Comparison of ENCODE assay signal across 27 mouse cellular contexts in genomic region chr17:5823032-5823431, GRCm38 (mm10). TPM values are rescaled to one million over a fixed set of nuclear protein-coding genes. Genes with fewer than 3 reads are reported as not detected.
DNase-seq lines count a peak whose midpoint lies in the region; ATAC-seq lines count a peak whose summit lies in the region.
"Had no signal": no experiment of that assay in that cellular context is flagged by ENCODE, and none has a peak within 500 bp of the region (broad histone marks: within the 10 kb centered on the region; RNA-seq: fewer than 3 reads in every experiment).

No protein-coding gene starts in this region.

- H3K27me3 ChIP-seq in kidney, embryonic 15.5 days, result no peaks in the 10 kb centered on the region
- H3K27me3 ChIP-seq in midbrain, embryonic 10.5 days (ENCODE audit: low read depth, poor library complexity, severe bottlenecking), result no peaks in the 10 kb centered on the region
- H3K27me3 ChIP-seq in midbrain, embryonic 14.5 days (ENCODE audit: control insufficient read depth, insufficient read depth, low read length), result no peaks in the 10 kb centered on the region
- H3K27me3 ChIP-seq: CH12.LX; forebrain, embryonic 13.5 days; heart, embryonic 12.5 days; limb, embryonic 12.5 days; lung, embryonic 15.5 days; megakaryocyte, embryonic 14.5 days; midbrain, embryonic 15.5 days had no signal

- ATAC-seq in kidney, embryonic 15.5 days (replicated peaks; ENCODE audit: low FRiP score), result no peak
- ATAC-seq in midbrain, embryonic 14.5 days (ENCODE audit: low FRiP score, low TSS enrichment), result no peak
- peak; percentile 39 for ATAC-seq in megakaryocyte progenitor cell, adult 5-6 weeks (replicated peaks; ENCODE audit: poor library complexity)
- ATAC-seq: forebrain, embryonic 13.5 days; intestine, postnatal 0 days; midbrain, embryonic 15.5 days had no signal

- H3K9ac ChIP-seq in kidney, embryonic 15.5 days, result no peak overlapping the region
- H3K9ac ChIP-seq in midbrain, embryonic 14.5 days (replicated peaks; ENCODE audit: low read length), result no peak overlapping the region
- H3K9ac ChIP-seq: forebrain, embryonic 13.5 days; heart, embryonic 12.5 days; hindbrain, embryonic 14.5 days; limb, embryonic 12.5 days; liver, embryonic 14.5 days; lung, embryonic 15.5 days; midbrain, embryonic 15.5 days had no signal

- WGBS in kidney, embryonic 15.5 days, result 86% methylated on average over 11 of the region's 11 CpGs
- WGBS in midbrain, embryonic 10.5 days, result 91% methylated on average over 11 of the region's 11 CpGs
- WGBS in midbrain, embryonic 14.5 days, result 94% methylated on average over 11 of the region's 11 CpGs

- no peak overlapping the region for H3K4me2 ChIP-seq in kidney, embryonic 15.5 days
- H3K4me2 ChIP-seq in midbrain, embryonic 14.5 days (ENCODE audit: low read length), result no peak overlapping the region
- H3K4me2 ChIP-seq: forebrain, embryonic 13.5 days; heart, embryonic 12.5 days; hindbrain, embryonic 14.5 days; limb, embryonic 12.5 days; lung, embryonic 15.5 days; midbrain, embryonic 15.5 days had no signal

- H3K4me3 ChIP-seq in kidney, embryonic 15.5 days (replicated peaks), result no peak overlapping the region
- no peak overlapping the region for H3K4me3 ChIP-seq in midbrain, embryonic 10.5 days
- H3K4me3 ChIP-seq in midbrain, embryonic 14.5 days (replicated peaks; ENCODE audit: low read depth, low read length), result no peak overlapping the region
- H3K4me3 ChIP-seq: forebrain, embryonic 13.5 days; heart, adult 2 months; heart, embryonic 12.5 days; limb, embryonic 12.5 days; lung, embryonic 15.5 days; midbrain, embryonic 15.5 days had no signal

- no peak for DNase-seq in kidney, adult 9 months
- DNase-seq in midbrain, embryonic 10.5 days (ENCODE audit: low spot score), result no peak
- no peak for DNase-seq in midbrain, embryonic 14.5 days
- DNase-seq in left cerebral cortex, postnatal 4 days, result no peak
- no peak for DNase-seq in right cerebral cortex, postnatal 25 days
- DNase-seq: adrenal gland, adult 8-10 months; B cell, adult 2 months; cerebellum, postnatal 14 days; gastrocnemius, postnatal 36 days; heart, adult 2 months; kidney, postnatal 10 days; layer of hippocampus, adult 9-11 months; right cerebral cortex, postnatal 4 days; thymus, adult 2 months; thymus, postnatal 36 days had no signal

- H3K36me3 ChIP-seq in kidney, embryonic 15.5 days, result no peaks in the 10 kb centered on the region
- H3K36me3 ChIP-seq in midbrain, embryonic 10.5 days, result no peaks in the 10 kb centered on the region
- H3K36me3 ChIP-seq in midbrain, embryonic 14.5 days (ENCODE audit: control insufficient read depth, insufficient read depth, low read length), result no peaks in the 10 kb centered on the region
- H3K36me3 ChIP-seq: heart, embryonic 12.5 days; limb, embryonic 12.5 days; lung, embryonic 15.5 days; midbrain, embryonic 15.5 days had no signal

- no peaks in the 10 kb centered on the region for H3K9me3 ChIP-seq in kidney, embryonic 15.5 days (replicated peaks)
- H3K9me3 ChIP-seq in midbrain, embryonic 10.5 days (replicated peaks), result no peaks in the 10 kb centered on the region
- H3K9me3 ChIP-seq in midbrain, embryonic 14.5 days (ENCODE audit: control insufficient read depth, low read length), result no peaks in the 10 kb centered on the region
- H3K9me3 ChIP-seq: forebrain, embryonic 13.5 days; heart, embryonic 12.5 days; limb, embryonic 12.5 days; lung, embryonic 15.5 days; megakaryocyte, embryonic 14.5 days; midbrain, embryonic 15.5 days had no signal

- H3K4me1 ChIP-seq in kidney, embryonic 15.5 days, result peaks cover 20% of the 10 kb centered on the region
- peaks cover 16% of the 10 kb centered on the region for H3K4me1 ChIP-seq in midbrain, embryonic 10.5 days
- peaks cover under 1% of the 10 kb centered on the region; the same call in 1 of the 2 replicates for H3K4me1 ChIP-seq in midbrain, embryonic 14.5 days (ENCODE audit: control insufficient read depth, insufficient read depth, low read length)

- 0 out of 2 replicates have a peak overlapping the region, but pooled peaks have one; percentile 1 for H3K27ac ChIP-seq in kidney, embryonic 15.5 days
- H3K27ac ChIP-seq in midbrain, embryonic 10.5 days (replicated peaks), result 0 out of 2 replicates have a peak overlapping the region, but pooled peaks have one; percentile 6
- no peak overlapping the region for H3K27ac ChIP-seq in midbrain, embryonic 14.5 days (replicated peaks; ENCODE audit: low read depth, low read length)
- H3K27ac ChIP-seq: forebrain, embryonic 13.5 days; heart, adult 2 months; hindbrain, embryonic 14.5 days; limb, embryonic 12.5 days; liver, embryonic 14.5 days; lung, embryonic 15.5 days; midbrain, embryonic 15.5 days had no signal

- intact Hi-C loops in left cerebral cortex, postnatal 4 days (cut with DNase I), result no loop called here

RNA-seq across cellular contexts. Expression of gene Snx9, which starts 18.1 kb away (rescaled TPM):
- 34.8 and 36.4 TPM in 2 replicates for polyA plus RNA-seq in kidney, embryonic 15.5 days (2015; fragmentation: Nextera tagmentation; extraction: Ambion mirVana)
- 14.2 and 15.3 TPM in 2 replicates for polyA plus RNA-seq in midbrain, embryonic 10.5 days (2016; fragmentation: Nextera tagmentation; extraction: Ambion mirVana)
- polyA plus RNA-seq in midbrain, embryonic 14.5 days (2014; fragmentation: Nextera tagmentation; extraction: Ambion mirVana), result 4.5 and 8.3 TPM in 2 replicates
- 50.4 and 52.7 TPM in 2 replicates for total RNA-seq in megakaryocyte progenitor cell, adult 5-6 weeks (2015)
- total RNA-seq in megakaryocyte progenitor cell, adult 5-6 weeks (2017), result 31.3 and 35.4 TPM in 2 replicates
- total RNA-seq in left cerebral cortex, postnatal 4 days (2021), result 10 to 100 TPM; 10.2 to 10.4 TPM
